ENCODE assay signal across 7 mouse cellular contexts in the genomic region with DNA sequence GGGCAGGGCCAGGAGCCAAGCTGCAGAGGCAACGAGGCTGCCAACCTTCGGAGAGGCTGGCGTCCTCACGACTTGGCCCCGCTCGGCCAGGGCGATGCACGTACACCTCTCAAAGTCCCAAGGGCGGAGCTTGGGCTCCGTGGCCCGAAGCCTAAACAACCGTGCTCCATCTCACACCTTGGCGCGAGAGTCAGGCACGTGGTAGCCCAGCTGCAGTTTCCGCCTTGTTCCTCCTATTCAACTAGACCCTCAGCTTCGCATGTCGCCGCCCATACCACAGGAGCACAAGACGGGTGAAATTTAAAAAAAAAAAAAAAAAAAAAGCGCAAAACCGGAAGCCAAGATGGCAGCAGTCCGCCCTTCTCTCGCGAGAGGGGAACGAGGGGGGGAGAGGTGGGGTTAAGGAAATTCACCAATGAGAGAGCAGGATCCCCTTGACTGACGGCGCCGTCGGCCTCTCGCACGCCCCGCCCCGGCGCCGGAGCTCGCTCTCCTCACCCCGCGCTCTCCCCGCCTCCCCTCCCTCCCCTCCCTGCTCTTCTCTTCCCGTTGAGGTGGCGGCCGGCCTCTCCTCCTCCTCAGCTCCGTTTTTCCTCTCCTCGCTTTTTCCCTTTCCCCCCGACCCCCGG. TPM values are rescaled to one million over a fixed set of nuclear protein-coding genes. Genes with fewer than 3 reads are reported as not detected.
DNase-seq lines count a peak whose midpoint lies in the region; ATAC-seq lines count a peak whose summit lies in the region.

A gene (plus strand): TSS at position 470 of the 629 bp plus-strand sequence.

- peak; percentile 94 for ATAC-seq in embryonic facial prominence, embryonic 11.5 days (replicated peaks; ENCODE audit: insufficient number of reproducible peaks, low FRiP score, low TSS enrichment, low read depth)
- peak; percentile 97 for ATAC-seq in limb, embryonic 11.5 days (ENCODE audit: insufficient number of reproducible peaks, low FRiP score, low TSS enrichment, low read depth)
- peak; percentile 98 for ATAC-seq in midbrain, embryonic 14.5 days (ENCODE audit: low FRiP score, low TSS enrichment)

- no peaks in the 10 kb centered on the region for H3K36me3 ChIP-seq in embryonic facial prominence, embryonic 11.5 days (replicated peaks; ENCODE audit: control insufficient read depth, insufficient read depth, low read depth, low read length)
- peaks cover 2% of the 10 kb centered on the region; the same call in 1 of the 2 replicates for H3K36me3 ChIP-seq in limb, embryonic 11.5 days (ENCODE audit: control insufficient read depth, insufficient read depth, low read length)
- H3K36me3 ChIP-seq in midbrain, embryonic 14.5 days (ENCODE audit: control insufficient read depth, insufficient read depth, low read length): no peaks in the 10 kb centered on the region

- no peaks in the 10 kb centered on the region for H3K27me3 ChIP-seq in embryonic facial prominence, embryonic 11.5 days (ENCODE audit: control insufficient read depth, insufficient read depth, low read length)
- no peaks in the 10 kb centered on the region for H3K27me3 ChIP-seq in limb, embryonic 11.5 days (ENCODE audit: control insufficient read depth, insufficient read depth, low read length)
- no peaks in the 10 kb centered on the region for H3K27me3 ChIP-seq in midbrain, embryonic 14.5 days (ENCODE audit: control insufficient read depth, insufficient read depth, low read length)

- H3K4me3 ChIP-seq in embryonic facial prominence, embryonic 11.5 days (ENCODE audit: low read depth, low read length): peak within 1 kb of the TSS; percentile 61
- peak within 1 kb of the TSS; percentile 96 for H3K4me3 ChIP-seq in limb, embryonic 11.5 days (ENCODE audit: low read depth, low read length)
- peak within 1 kb of the TSS; percentile 95 for H3K4me3 ChIP-seq in midbrain, embryonic 14.5 days (replicated peaks; ENCODE audit: low read depth, low read length)

- H3K27ac ChIP-seq in embryonic facial prominence, embryonic 11.5 days (replicated peaks; ENCODE audit: low read depth, low read length): peak within 1 kb of the TSS; percentile 93
- H3K27ac ChIP-seq in limb, embryonic 11.5 days (replicated peaks; ENCODE audit: low read depth, low read length): peak within 1 kb of the TSS; percentile 95
- peak within 1 kb of the TSS; percentile 98 for H3K27ac ChIP-seq in midbrain, embryonic 14.5 days (replicated peaks; ENCODE audit: low read depth, low read length)

- H3K4me1 ChIP-seq in embryonic facial prominence, embryonic 11.5 days (ENCODE audit: control insufficient read depth, insufficient read depth, low read length): no peaks in the 10 kb centered on the region
- H3K4me1 ChIP-seq in limb, embryonic 11.5 days (ENCODE audit: control insufficient read depth, insufficient read depth, low read length): 0 out of 2 replicates have a peak, but pooled peaks cover 5% of the 10 kb centered on the region
- peaks cover 41% of the 10 kb centered on the region for H3K4me1 ChIP-seq in midbrain, embryonic 14.5 days (ENCODE audit: control insufficient read depth, insufficient read depth, low read length)

- H3K9ac ChIP-seq in embryonic facial prominence, embryonic 11.5 days (replicated peaks; ENCODE audit: low read length): peak within 1 kb of the TSS; percentile 77
- peak within 1 kb of the TSS; percentile 97 for H3K9ac ChIP-seq in limb, embryonic 11.5 days (ENCODE audit: low read length)
- H3K9ac ChIP-seq in midbrain, embryonic 14.5 days (replicated peaks; ENCODE audit: low read length): peak within 1 kb of the TSS; percentile 99

- peak; percentile 98 for DNase-seq in adrenal gland, postnatal 14 days
- DNase-seq in embryonic facial prominence, embryonic 11.5 days (ENCODE audit: low spot score): peak; percentile 97
- peak; percentile 100 for DNase-seq in heart, adult 11 months
- DNase-seq in kidney, adult 18-20 months: peak; percentile 95
- DNase-seq in limb, embryonic 11.5 days (ENCODE audit: low spot score): peak; percentile 96
- DNase-seq in midbrain, embryonic 14.5 days: peak; percentile 99
- DNase-seq in spleen, adult 18-20 months: peak; percentile 93 to 94

- no peaks in the 10 kb centered on the region for H3K9me3 ChIP-seq in embryonic facial prominence, embryonic 11.5 days (replicated peaks; ENCODE audit: control insufficient read depth, low read length)
- H3K9me3 ChIP-seq in limb, embryonic 11.5 days (ENCODE audit: control insufficient read depth, low read length): no peaks in the 10 kb centered on the region
- no peaks in the 10 kb centered on the region for H3K9me3 ChIP-seq in midbrain, embryonic 14.5 days (ENCODE audit: control insufficient read depth, low read length)

- peak within 1 kb of the TSS; percentile 68 for H3K4me2 ChIP-seq in embryonic facial prominence, embryonic 11.5 days (ENCODE audit: low read depth, low read length)
- peak within 1 kb of the TSS; percentile 67 for H3K4me2 ChIP-seq in limb, embryonic 11.5 days (ENCODE audit: low read depth, severe bottlenecking)
- H3K4me2 ChIP-seq in midbrain, embryonic 14.5 days (ENCODE audit: low read length): peak within 1 kb of the TSS; percentile 90

- 0% methylated on average over 30 of the region's 47 CpGs for WGBS in embryonic facial prominence, embryonic 11.5 days
- under 1% methylated on average over 38 of the region's 47 CpGs for WGBS in limb, embryonic 11.5 days
- WGBS in midbrain, embryonic 14.5 days: under 1% methylated on average over 46 of the region's 47 CpGs

RNA-seq across cellular contexts. Expression of the gene that starts here (rescaled TPM):
- total RNA-seq in adrenal gland, postnatal 14 days (2021): 344 and 376 TPM in 2 replicates
- 533 and 539 TPM in 2 replicates for polyA plus RNA-seq in embryonic facial prominence, embryonic 11.5 days (2014; fragmentation: Nextera tagmentation; extraction: Ambion mirVana)
- polyA plus RNA-seq in limb, embryonic 11.5 days (2014; fragmentation: Nextera tagmentation; extraction: Ambion mirVana): 487 and 510 TPM in 2 replicates
- polyA plus RNA-seq in midbrain, embryonic 14.5 days (2014; fragmentation: Nextera tagmentation; extraction: Ambion mirVana): 416 and 508 TPM in 2 replicates

Comparison
In these comparisons a context has a peak if more than half of its experiments do, and no peak if none do; other contexts are left out.
1. Peak in every context shown above with its lines: DNase-seq, ATAC-seq, H3K4me3 ChIP-seq and H3K27ac ChIP-seq.